Mouse (Mus musculus) midbrain, embryonic 10.5 days (tissue): Measurements from ENCODE around the gene Tbx15. TPM values are rescaled to one million over a fixed set of nuclear protein-coding genes. Genes with fewer than 3 reads are reported as not detected.

Experiments
- DNase-seq: peaks from one replicate; pipeline ENCODE4 v3.0.0-alpha.2; 2017; ENCODE audit warnings: low spot score
- H3K27ac ChIP-seq: fragments of 300-500 bp; sonication (generic); replicated peaks from 2 replicates; pipeline ENCODE4 v1.5.1; 2016; ENCODE audit warnings: mild to moderate bottlenecking
- H3K27me3 ChIP-seq: fragments of 300-500 bp; sonication (generic); 2 replicates; pipeline ENCODE4 v1.6.1; 2016; ENCODE audit warnings: low read depth, mild to moderate bottlenecking; ENCODE audit not compliant: poor library complexity, severe bottlenecking
- H3K36me3 ChIP-seq: fragments of 300-500 bp; sonication (generic); 2 replicates; pipeline ENCODE4 v1.6.1; 2016; ENCODE audit warnings: mild to moderate bottlenecking, moderate library complexity
- H3K4me1 ChIP-seq: fragments of 300-500 bp; sonication (generic); 2 replicates; pipeline ENCODE4 v1.6.1; 2016
- H3K4me3 ChIP-seq: fragments of 300-500 bp; sonication (generic); 2 replicates; pipeline ENCODE4 v1.5.1; 2016; ENCODE audit warnings: mild to moderate bottlenecking, moderate library complexity
- H3K9me3 ChIP-seq: fragments of 300-500 bp; sonication (generic); replicated peaks from 2 replicates; pipeline ENCODE4 v1.6.1; 2016; ENCODE audit warnings: mild to moderate bottlenecking
- WGBS: fragments of 180-500 bp; shearing (Covaris S2); methylation state at CpG from one replicate; pipeline ENCODE4 v1.1.7; 2016; 5-methylcytosine and 5-hydroxymethylcytosine counted together
- polyA plus RNA-seq: library from polyadenylated mRNA; unstranded; fragments of >200 nt; fragmentation: Nextera tagmentation; extraction: Ambion mirVana; gene quantifications from 2 replicates; pipeline ENCODE4 v1.2.1, GENCODE M21; 2016

Gene Tbx15
- polyA plus RNA-seq, 1 experiment from 2014 or later = 1.2 TPM

DNA sequence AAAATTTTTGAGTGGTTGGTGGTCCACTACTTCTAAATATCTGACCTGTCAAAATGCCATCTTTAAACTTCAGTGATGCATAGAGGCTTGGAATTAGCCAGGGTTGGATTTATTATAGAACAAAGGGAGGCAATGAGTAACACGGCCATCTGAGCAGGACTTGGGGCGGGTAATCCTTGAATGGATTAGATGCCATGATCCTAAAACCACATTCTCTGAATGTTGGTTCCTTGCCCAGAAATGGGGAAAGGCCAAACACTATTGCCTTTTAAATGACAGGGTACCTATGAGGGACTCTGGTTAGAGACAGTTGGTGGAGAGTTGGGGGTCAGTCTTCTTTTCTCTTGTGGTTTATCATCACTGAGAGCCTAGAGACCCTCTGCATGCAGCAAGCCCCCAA lies 55.1 kb downstream of the Tbx15 start:
- 59% methylated on average over 2 of the region's 2 CpGs for WGBS
- H3K27ac ChIP-seq = no peak overlapping the region
- no peak overlapping the region for H3K4me3 ChIP-seq
- DNase-seq = no peak
- H3K36me3 ChIP-seq = no peaks in the 10 kb centered on the region
- 0 out of 2 replicates have a peak, but pooled peaks cover under 1% of the 10 kb centered on the region for H3K4me1 ChIP-seq
- no peaks in the 10 kb centered on the region for H3K27me3 ChIP-seq
- H3K9me3 ChIP-seq = no peaks in the 10 kb centered on the region

DNA sequence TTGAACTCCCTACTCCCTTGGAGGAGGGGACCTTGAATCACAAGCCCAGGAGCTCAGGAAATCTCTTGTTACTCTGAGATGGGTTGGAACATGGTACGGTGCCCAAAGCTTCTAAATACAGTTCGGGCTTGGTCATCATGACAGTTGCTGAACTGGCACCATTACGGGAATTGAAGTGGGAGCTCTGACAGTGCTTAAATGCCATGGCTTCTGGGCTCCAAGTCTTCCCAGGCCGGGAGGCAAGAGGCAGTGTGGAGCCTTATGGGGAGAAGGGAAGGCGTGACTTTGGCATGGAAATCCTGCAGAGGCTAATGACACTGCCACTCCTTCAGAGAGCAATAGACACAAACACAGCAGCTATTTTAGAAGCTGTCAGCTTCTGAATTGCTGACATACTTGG lies 56.0 kb downstream of the Tbx15 start:
- H3K4me1 ChIP-seq = no peaks in the 10 kb centered on the region
- WGBS = 83% methylated on average over 5 of the region's 5 CpGs

DNA sequence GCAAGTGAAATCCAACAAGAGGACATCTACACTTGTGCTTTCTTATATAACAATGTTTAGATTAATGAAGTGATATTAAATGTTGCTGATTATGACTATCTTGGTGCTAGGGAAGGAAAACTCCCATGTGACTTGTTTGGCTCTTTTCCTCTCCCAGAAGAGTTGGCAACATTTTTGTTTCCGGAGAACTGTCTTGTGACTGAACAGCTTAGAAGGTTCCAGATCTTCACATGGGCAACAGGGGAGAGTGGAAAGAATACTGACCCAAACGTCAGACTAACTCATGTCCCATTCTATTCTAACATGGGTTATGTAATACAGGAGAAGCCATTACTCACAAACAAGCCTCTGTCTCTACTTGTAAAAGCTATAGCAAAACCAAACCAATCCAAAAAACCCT lies 60.7 kb downstream of the Tbx15 start:
- Histone ChIP-seq H3K4me3 (no peak overlapping the region), H3K27me3 (no peaks in the 10 kb centered on the region), H3K4me1 (no peaks in the 10 kb centered on the region), H3K9me3 (no peaks in the 10 kb centered on the region), H3K36me3 (no peaks in the 10 kb centered on the region), H3K27ac (no peak overlapping the region)
- no peak for DNase-seq
- 84% methylated on average over 2 of the region's 2 CpGs for WGBS

More for the DNA sequence above, 56.0 kb downstream of the Tbx15 start:
- DNase-seq = no peak
- no peak overlapping the region for H3K4me3 ChIP-seq
- no peaks in the 10 kb centered on the region for H3K36me3 ChIP-seq
- no peaks in the 10 kb centered on the region for H3K9me3 ChIP-seq
- no peaks in the 10 kb centered on the region for H3K27me3 ChIP-seq
- H3K27ac ChIP-seq = no peak overlapping the region

DNA sequence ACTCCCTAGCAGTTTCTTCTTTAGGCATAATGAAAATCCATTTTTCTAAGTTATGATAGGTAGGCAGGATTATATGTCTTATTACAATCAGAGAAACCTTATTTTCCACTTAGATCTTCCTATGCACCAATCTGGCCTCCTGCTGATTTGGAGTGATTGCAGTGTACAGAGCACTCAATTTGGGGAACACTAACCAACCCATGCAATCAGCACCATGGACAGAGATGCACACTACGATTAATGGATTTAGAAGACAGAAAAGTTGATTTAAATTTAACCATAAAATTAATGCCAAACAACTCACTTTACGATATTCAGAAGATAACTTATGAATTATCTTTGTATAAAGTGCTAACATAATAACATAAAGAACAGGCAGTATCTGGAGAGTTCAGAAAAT lies 70.7 kb downstream of the Tbx15 start:
- no peaks in the 10 kb centered on the region for H3K4me1 ChIP-seq
- no peaks in the 10 kb centered on the region for H3K36me3 ChIP-seq
- H3K4me3 ChIP-seq = no peak overlapping the region
- 68% methylated on average over 2 of the region's 2 CpGs for WGBS
- no peaks in the 10 kb centered on the region for H3K27me3 ChIP-seq
- no peak overlapping the region for H3K27ac ChIP-seq
- DNase-seq = no peak
- no peaks in the 10 kb centered on the region for H3K9me3 ChIP-seq

DNA sequence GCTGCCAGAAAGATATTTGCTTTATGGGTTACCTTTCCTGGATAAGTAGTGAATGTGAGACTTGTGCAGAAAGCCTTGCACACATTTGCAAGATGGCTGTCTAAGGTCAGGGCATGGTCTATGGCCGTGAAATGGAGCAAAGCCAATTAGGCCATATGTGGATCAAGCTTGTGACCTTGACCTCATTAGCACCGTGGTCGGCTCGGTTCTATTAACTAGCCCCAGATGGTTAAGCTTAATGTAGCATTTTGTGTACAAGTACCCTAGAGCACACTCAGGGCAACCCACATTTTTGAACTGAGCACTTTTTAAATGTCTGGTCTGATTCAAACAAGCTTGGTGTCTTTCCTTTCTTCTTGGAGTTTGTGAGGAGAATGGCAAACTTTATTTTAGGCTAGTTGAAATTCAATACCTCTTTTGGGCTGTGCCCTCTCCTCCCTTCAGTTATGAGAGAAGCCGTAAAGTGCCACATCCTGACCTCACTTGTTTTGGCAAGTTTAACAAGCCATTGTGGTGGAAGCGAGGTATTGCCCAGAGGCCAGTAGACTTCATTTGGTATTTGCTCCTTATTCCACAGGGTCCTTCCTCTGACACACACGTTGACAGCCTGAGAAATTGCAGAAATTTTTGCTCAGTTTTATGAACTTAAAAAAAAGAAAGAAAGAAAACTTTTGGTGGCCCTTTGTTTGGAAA lies 71.9 kb downstream of the Tbx15 start:
- H3K9me3 ChIP-seq = no peaks in the 10 kb centered on the region
- no peak overlapping the region for H3K4me3 ChIP-seq
- no peaks in the 10 kb centered on the region for H3K36me3 ChIP-seq
- no peaks in the 10 kb centered on the region for H3K4me1 ChIP-seq
- DNase-seq = no peak
- H3K27ac ChIP-seq = no peak overlapping the region
- no peaks in the 10 kb centered on the region for H3K27me3 ChIP-seq
- WGBS = 66% methylated on average over 7 of the region's 7 CpGs

DNA sequence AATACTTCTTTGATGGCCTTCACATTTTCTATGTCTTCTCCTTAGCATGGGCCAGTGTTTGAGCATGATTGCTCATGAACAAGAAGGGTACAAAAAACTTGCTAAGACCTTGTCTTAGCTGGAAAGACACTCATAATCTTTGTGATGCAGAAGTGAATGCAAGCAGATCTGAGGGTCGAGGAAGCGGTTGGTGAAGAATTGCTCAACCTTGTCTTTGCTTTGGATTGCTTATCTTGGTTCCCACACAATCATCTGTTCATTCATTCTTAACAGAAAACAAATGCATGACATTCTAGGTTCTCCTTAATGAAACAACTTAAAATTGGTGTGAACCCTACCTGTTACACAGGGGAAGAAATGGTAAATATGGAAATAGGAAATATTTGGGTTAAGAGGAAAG lies 82.2 kb downstream of the Tbx15 start:
- no peak overlapping the region for H3K27ac ChIP-seq
- WGBS = 90% methylated on average over 2 of the region's 2 CpGs
- no peaks in the 10 kb centered on the region for H3K4me1 ChIP-seq
- H3K36me3 ChIP-seq = no peaks in the 10 kb centered on the region
- no peak for DNase-seq
- H3K9me3 ChIP-seq = no peaks in the 10 kb centered on the region
- H3K27me3 ChIP-seq = no peaks in the 10 kb centered on the region
- no peak overlapping the region for H3K4me3 ChIP-seq

DNA sequence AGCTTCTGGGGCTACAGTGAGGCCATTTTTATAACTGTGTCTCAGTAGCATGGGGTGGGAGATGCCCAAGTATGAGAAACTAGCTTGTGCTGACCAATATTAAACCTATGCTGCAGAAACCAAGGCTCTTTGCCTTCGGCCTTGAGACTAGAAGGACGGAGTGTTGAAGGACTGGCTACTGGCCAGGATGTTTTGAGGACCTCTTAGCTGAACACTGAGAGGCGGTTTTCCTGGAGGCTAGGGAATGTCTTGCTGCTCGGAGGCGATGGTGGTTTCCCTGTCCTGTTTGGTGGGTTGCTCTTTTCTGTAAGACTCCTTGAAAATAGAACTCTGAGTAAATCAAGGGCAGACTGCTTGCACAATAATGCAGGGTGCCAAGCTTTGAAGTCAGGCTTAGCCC lies 89.1 kb downstream of the Tbx15 start:
- Histone ChIP-seq H3K27ac (no peak overlapping the region), H3K36me3 (no peaks in the 10 kb centered on the region), H3K4me3 (no peak overlapping the region), H3K4me1 (no peaks in the 10 kb centered on the region), H3K9me3 (no peaks in the 10 kb centered on the region), H3K27me3 (no peaks in the 10 kb centered on the region)
- DNase-seq = no peak
- WGBS = 88% methylated on average over 5 of the region's 5 CpGs

DNA sequence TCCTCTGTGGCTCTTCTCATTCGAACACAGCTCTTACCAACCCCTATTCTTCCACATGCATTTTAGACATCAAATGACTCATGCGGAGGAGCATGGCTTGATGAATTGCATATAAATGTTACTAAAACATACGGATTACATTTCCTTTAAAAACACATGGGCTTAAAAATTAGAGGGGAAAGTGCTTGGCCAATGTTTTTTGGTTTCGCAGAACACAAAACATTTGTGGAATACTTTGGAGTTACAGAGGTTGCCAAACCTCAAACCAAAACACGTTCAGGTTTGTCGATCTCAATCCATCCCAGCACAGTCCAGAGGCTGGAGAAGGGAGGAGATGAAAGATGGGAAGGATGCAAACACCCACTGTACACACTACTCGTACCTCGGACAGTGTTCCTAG lies 90.9 kb downstream of the Tbx15 start:
- 93% methylated on average over 8 of the region's 8 CpGs for WGBS
- no peak for DNase-seq
- Histone ChIP-seq H3K27me3 (no peaks in the 10 kb centered on the region), H3K36me3 (no peaks in the 10 kb centered on the region), H3K4me3 (no peak overlapping the region), H3K4me1 (no peaks in the 10 kb centered on the region), H3K9me3 (no peaks in the 10 kb centered on the region), H3K27ac (no peak overlapping the region)

DNA sequence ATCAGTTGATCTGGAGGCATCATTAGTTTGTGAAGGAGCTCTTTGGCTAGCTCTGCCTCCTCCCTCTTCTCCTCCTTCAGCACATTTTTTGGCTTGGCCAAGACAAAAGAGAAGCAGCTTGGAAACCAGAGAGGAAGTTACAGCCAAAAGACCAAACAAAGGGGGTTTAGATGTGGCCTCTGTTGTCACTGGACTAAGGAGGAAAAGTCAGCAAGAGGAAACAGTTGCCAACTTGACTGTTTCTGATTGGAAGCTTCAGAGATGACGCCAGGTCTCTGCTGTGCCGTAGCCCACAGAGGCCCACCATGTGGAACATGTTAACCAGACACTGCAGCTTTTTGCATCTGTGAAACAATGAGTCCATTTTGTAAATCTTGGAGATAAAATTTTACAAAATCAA lies 96.7 kb downstream of the Tbx15 start:
- DNase-seq = no peak
- Histone ChIP-seq H3K27ac (no peak overlapping the region), H3K36me3 (no peaks in the 10 kb centered on the region)

DNA sequence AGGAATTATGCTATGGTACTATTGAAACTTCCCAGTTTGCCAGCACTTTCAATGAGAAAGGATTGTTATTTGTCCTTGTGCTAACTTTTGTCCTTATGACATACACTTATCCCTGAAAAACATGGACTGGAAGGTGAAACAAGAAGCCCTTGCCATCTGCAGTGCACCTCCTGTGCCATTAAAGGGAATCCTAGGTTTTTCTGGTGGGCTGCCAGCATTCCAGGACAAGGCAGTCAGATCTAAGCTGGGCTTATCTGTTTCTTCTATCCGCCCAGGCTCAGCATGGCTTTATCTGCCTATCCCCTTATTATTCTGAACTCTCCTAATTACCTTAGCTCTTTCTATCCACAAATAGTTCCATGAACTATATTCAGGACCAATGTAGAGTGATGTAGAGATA lies 98.6 kb downstream of the Tbx15 start:
- H3K9me3 ChIP-seq = no peaks in the 10 kb centered on the region
- no peaks in the 10 kb centered on the region for H3K36me3 ChIP-seq
- no peak overlapping the region for H3K4me3 ChIP-seq
- DNase-seq = no peak
- 68% methylated on average over 1 of the region's 1 CpGs for WGBS
- H3K27ac ChIP-seq = no peak overlapping the region
- no peaks in the 10 kb centered on the region for H3K4me1 ChIP-seq
- H3K27me3 ChIP-seq = no peaks in the 10 kb centered on the region

More for the DNA sequence above, 96.7 kb downstream of the Tbx15 start:
- no peaks in the 10 kb centered on the region for H3K27me3 ChIP-seq
- no peak overlapping the region for H3K4me3 ChIP-seq
- H3K9me3 ChIP-seq = no peaks in the 10 kb centered on the region
- WGBS = 79% methylated on average over 2 of the region's 2 CpGs
- H3K4me1 ChIP-seq = no peaks in the 10 kb centered on the region

DNA sequence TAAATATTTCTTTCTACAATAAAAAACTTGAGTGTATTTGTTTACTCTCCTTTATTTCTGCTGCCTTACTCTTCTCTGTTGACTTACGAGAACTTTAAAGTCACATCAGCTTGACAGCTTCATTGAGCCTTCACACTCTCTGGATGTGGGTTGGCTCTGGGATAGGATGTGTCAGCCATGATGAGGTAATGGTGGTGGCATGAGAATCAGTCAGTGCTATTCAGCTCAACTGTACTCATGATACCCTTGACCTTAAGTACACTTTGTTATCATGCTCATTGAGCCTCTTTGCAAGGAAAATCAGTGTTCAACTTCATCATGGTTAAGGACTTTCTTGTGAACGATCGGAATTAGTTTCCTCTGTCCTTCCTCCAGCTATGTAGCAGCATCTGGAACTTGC lies 99.8 kb downstream of the Tbx15 start:
- no peak overlapping the region for H3K27ac ChIP-seq
- 90% methylated on average over 3 of the region's 3 CpGs for WGBS

DNA sequence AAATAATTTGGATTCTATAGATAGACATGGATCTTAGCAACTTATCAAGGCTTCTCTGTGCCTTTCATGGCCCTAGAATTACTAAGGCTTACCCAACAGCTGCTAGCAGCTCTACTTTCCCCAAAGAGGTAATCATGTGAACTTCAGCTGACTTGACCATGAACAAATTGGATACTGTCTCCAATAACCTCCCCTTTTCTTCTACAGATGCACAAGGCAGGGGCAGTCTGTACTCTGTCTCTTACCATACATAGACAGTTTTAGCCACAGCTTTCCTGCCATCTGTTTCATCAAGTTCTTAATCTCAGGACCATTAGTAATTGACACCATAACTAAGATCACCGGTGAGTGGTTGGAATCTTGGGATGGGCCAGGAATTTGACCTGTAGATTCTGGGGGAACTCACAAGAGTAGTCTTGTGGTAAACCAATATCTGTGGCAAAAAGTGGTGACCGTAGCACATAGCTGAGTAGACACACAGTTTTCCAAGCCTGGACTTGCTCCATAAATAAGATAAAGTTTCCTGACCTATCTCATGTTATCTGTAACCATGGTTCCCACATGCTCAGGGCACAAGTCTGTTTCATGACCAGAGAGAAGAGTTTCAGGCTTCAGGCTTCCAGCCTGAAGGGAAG lies 139.6 kb downstream of the Tbx15 start:
- H3K4me1 ChIP-seq = no peaks in the 10 kb centered on the region
- no peaks in the 10 kb centered on the region for H3K27me3 ChIP-seq
- H3K27ac ChIP-seq = no peak overlapping the region
- H3K9me3 ChIP-seq = no peaks in the 10 kb centered on the region
- DNase-seq = no peak
- H3K4me3 ChIP-seq = no peak overlapping the region
- H3K36me3 ChIP-seq = no peaks in the 10 kb centered on the region
- WGBS = 85% methylated on average over 2 of the region's 2 CpGs

More for the DNA sequence above, 99.8 kb downstream of the Tbx15 start:
- DNase-seq = no peak
- no peak overlapping the region for H3K4me3 ChIP-seq
- no peaks in the 10 kb centered on the region for H3K4me1 ChIP-seq
- no peaks in the 10 kb centered on the region for H3K27me3 ChIP-seq
- no peaks in the 10 kb centered on the region for H3K9me3 ChIP-seq
- H3K36me3 ChIP-seq = no peaks in the 10 kb centered on the region

DNA sequence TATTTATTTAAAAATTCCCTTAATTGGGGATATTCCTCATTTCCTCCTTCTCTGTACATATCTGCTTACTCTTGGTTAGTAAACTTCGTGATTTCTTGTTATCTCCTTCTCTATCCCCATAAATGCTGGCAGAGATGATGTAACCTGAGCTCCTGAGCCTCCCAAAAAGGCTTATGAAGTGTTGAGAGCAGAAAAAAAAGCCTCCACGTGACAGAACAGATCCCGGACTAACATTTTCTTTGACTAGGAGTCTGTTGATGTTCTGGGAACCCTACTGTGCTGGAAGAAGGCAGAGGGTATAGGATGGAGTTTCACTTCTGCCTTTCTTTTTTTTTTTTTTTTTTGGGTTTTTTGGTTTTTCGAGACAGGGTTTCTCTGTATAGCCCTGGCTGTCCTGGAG lies 146.9 kb downstream of the Tbx15 start:
- Histone ChIP-seq H3K36me3 (no peaks in the 10 kb centered on the region), H3K4me1 (no peaks in the 10 kb centered on the region), H3K9me3 (no peaks in the 10 kb centered on the region), H3K4me3 (no peak overlapping the region), H3K27me3 (no peaks in the 10 kb centered on the region), H3K27ac (no peak overlapping the region)
- 67% methylated on average over 3 of the region's 4 CpGs for WGBS
- DNase-seq = no peak
